Mouse (Mus musculus) T-helper 1 cell (primary cell): ENCODE results near the gene Adam23.

Experiments used
- in situ Hi-C: fragments of 300-600 bp; cut with MboI, MseI; formaldehyde crosslinking; loops from one replicate; pipeline ENCODE4 v1.15.1; 2025; ENCODE audit warnings: high pct_unique_total_duplicates

Gene Adam23

GRCm38 (mm10) chr1:63478946-63479345 lies 33.3 kb downstream of the Adam23 start:
- in situ Hi-C loops = no loop called here

GRCm38 (mm10) chr1:63484646-63485045 lies 39.0 kb downstream of the Adam23 start:
- in situ Hi-C loops = no loop called here

- in situ Hi-C loops = no loop called here
Observed at GRCm38 (mm10) chr1:63486646-63487045, 41.0 kb downstream of the Adam23 start.

- in situ Hi-C loops = no loop called here
Observed at GRCm38 (mm10) chr1:63491001-63491400, 45.3 kb downstream of the Adam23 start.

- in situ Hi-C loops = no loop called here
Observed at GRCm38 (mm10) chr1:63493325-63493724, 47.6 kb downstream of the Adam23 start.

- in situ Hi-C loops = no loop called here
Observed at GRCm38 (mm10) chr1:63507386-63507785, 61.7 kb downstream of the Adam23 start.

GRCm38 (mm10) chr1:63508801-63509200 lies 63.1 kb downstream of the Adam23 start:
- in situ Hi-C loops = no loop called here

GRCm38 (mm10) chr1:63511416-63511815 lies 65.7 kb downstream of the Adam23 start:
- in situ Hi-C loops = no loop called here

- in situ Hi-C loops = no loop called here
Observed at GRCm38 (mm10) chr1:63517800-63518199, 72.1 kb downstream of the Adam23 start.

GRCm38 (mm10) chr1:63518814-63519213 lies 73.1 kb downstream of the Adam23 start:
- in situ Hi-C loops = no loop called here

GRCm38 (mm10) chr1:63529901-63530300 lies 84.2 kb downstream of the Adam23 start:
- in situ Hi-C loops = no loop called here

GRCm38 (mm10) chr1:63534271-63534827 lies 88.7 kb downstream of the Adam23 start:
- in situ Hi-C loops = no loop called here

GRCm38 (mm10) chr1:63539884-63540613 lies 94.4 kb downstream of the Adam23 start:
- in situ Hi-C loops = no loop called here

- in situ Hi-C loops = no loop called here
Observed at GRCm38 (mm10) chr1:63544122-63544521, 98.4 kb downstream of the Adam23 start.

GRCm38 (mm10) chr1:63553039-63553438 lies 107.3 kb downstream of the Adam23 start:
- in situ Hi-C loops = no loop called here

- in situ Hi-C loops = no loop called here
Observed at GRCm38 (mm10) chr1:63561772-63562520, 116.3 kb downstream of the Adam23 start.

- in situ Hi-C loops = no loop called here
Observed at GRCm38 (mm10) chr1:63563928-63564327, 118.2 kb downstream of the Adam23 start.

GRCm38 (mm10) chr1:63566501-63566900 lies 120.8 kb downstream of the Adam23 start:
- in situ Hi-C loops = no loop called here

GRCm38 (mm10) chr1:63567031-63567430 lies 121.3 kb downstream of the Adam23 start:
- in situ Hi-C loops = no loop called here

- in situ Hi-C loops = no loop called here
Observed at GRCm38 (mm10) chr1:63572229-63572628, 126.5 kb downstream of the Adam23 start.

- in situ Hi-C loops = no loop called here
Observed at GRCm38 (mm10) chr1:63573432-63573831, 127.7 kb downstream of the Adam23 start.

GRCm38 (mm10) chr1:63573864-63574611 lies 128.3 kb downstream of the Adam23 start:
- in situ Hi-C loops = no loop called here
